Mouse (Mus musculus) T-cell, adult 66 days (primary cell): ENCODE results near the gene Scamp4. TPM values are rescaled to one million over a fixed set of nuclear protein-coding genes. Genes with fewer than 3 reads are reported as not detected.

Source experiments
- total RNA-seq, 2 experiments: library from RNA; stranded (reverse); gene quantifications; 3 replicates in 1 of 2; 4 replicates in 1 of 2; pipeline ENCODE4 v1.2.4; 2023

Scamp4 gene
- total RNA-seq: 10 to 100 TPM; 52.6 to 54.4 TPM

DNA sequence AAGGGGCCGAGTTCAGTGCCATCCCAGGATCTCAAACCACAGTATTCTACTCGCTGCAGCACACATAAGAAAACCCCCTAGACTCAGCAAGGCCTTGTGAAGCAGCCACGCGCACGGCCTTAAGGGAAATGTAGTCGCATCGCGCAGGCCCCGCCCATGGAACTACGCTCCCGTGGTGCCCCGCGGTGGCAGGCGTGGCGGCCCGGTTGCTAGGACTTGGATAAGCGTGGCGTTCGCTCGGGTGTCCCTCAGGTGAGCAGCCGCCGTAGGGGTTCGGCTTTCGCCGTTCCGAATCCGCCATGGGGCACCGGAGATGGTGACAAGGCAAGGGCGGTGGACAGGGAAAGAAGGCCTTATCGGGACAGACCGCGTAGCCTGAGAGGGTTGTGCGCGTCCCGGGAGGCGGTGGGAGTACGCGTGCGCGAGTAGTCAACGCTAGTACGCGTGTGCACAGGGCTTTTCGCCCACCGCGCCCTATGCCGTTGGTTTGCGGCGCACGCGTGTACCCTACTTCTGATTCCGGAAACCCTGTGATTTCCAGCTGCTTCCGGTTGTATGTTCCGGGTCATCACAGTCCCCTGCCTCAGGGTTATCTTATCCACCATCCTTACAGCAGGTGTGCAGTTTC, at the start of gene Scamp4, which contains the start of gene Adat3:
Scamp4 (plus strand) TSS at position 175 of the 628 bp plus-strand sequence.
Adat3 (plus strand) TSS at position 183 of the 628 bp plus-strand sequence.

DNA sequence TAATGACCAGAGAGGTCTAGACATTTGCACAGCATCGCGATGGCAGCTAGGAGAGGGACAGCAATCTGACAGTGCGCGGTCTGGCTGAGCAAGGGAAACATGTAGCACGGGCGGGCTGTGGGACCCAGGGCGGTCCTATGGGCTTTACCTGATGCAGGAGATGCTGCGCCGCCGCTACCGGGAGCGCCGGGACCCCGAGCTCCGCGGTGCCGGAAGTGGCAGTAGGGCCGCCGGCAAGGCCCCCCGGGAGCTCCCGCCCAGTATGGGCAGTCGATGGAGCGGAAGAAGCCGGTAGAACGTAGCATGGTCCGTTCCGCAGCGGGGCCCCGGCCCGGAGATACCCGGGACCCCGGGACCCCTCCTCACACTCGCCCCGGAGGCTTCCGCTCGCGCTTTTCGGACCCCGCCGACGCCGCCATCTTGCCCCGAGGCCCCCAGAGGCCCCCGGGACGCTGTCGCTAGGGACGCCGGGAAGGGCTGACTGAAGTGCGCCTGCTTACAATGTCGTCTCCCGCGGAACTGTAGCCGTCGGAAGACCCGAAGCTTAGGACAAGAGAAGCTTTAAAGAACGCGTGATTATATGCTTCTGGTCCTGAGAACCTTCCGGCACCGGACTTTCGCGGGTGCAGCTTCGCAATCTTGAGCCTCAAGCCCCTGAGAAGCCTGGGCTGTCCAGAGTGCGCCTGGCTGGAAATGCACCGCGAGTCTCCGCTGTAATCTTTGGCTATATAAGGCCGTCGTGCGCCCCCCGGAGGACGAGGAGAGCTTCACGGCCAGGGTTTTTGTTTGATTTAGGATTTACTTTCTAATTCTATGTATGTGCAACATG, 41.3 kb upstream of the Scamp4 start, which contains the start of gene Rexo1:
Rexo1 (minus strand) TSS at position 445 of the 829 bp plus-strand sequence.

DNA sequence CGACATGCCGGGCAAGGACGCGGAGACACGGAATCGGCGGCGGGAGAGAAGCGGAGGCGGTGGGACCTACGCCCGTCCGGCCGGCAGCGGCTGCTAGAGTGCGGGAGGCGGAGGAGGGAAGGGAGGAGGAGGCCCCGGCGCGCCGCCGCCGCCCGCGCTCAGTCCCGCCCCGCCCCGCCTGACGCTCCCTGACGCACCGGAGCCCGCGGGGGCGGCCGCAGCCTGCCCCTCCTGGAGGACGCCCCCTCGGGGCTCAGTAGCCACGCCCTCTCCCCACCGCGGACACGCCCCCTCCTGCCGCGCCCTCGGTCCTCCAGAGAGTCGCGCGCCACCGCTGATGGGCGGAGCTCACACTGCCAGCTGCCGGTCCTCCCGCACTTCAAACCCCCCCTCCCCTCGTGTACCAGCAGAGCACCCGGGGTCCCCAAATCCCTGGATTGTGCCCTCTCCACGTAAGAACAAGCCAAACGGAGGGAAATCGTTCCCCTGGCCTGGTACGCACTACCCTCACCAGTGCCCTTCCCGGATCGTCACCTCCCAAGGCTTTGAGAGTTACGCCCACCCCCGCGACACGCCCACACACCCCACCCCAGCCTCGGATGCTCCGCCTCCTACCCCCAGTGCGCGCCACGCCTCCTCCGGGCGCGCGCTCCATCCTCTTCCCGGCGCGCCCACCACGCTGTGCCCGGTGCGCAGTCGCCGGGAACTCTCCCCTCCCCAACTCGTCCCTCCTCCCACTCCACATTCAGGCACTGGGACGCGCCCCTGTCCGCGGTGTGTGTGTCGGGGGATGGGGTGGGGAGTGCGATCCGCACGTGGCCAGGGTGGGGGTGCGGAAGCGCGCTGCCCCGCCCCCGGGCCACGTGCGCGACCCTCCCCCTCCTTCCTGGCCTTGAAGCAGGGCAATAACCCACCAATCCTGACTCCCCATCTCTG, 25.2 kb upstream of the Scamp4 start, which contains the start of gene Klf16:
Klf16 (minus strand) TSS at position 127 of the 936 bp plus-strand sequence.

DNA sequence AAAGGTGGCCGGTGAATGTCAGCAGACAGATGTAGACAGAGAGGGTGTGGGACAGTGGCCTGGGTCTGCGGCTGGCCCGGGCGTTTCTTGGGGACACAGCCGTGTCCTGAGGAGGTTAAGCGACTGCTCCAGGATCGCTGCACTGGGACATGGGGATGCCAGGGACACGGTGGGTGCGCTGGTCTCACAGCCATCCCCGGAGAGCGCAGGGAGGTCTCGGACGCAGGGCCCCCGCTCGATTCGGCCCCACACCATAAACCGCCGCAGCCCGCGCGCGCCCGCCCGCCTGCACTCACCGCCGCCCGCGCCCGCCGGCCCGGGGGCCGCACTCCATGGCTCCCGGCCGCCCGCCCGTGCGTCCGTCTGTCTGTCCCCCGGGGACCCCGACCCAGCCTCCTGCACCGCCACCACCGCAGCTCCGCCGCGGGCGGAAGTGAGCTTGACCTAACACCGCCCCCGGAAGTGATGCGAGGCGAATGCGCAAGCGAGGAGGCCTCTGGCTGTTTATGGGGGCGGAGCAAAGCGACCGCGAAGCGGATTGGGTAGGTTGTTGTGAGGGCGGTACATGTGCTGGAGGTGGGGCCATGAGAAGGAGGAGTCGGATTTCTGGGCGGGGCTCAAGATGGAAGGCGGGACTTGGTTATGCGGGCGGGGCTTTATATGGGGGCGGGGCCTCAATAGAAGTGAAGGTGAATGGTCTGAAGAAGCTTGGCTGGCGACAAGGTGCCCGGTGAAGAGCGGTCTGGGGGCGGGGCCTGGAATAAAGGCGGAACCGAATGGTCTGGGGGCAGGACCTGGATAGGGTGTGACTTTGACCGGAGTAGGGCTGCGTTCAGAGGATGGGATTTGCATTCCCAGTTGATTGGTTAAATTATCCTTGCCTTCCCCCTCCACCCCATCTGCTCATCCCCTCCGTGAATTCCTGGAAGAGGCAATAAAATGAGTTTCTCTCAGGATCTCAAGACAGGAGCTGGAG, 12.5 kb upstream of the Scamp4 start, which contains the start of gene Abhd17a:
Abhd17a (minus strand) TSS at position 463 of the 976 bp plus-strand sequence.

DNA sequence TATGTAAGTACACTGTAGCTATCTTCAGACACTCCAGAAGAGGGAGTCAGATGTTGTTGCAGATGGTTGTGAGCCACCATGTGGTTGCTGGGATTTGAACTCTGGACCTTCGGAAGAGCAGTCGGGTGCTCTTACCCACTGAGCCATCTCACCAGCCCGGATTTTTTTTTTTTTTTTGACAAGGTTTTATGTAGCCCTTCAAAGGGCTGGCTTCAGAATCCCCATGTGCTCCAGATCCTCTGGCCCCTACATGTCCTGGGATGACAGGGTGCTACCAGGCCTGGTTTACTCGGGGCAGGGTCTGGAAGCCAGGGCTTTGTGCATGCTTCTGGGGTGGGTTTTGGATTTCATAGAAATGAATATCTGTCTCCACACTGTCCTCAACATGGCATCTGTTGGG, 3.0 kb downstream of the Scamp4 start, which contains the start of gene Gm49322:
Gm49322 (plus strand) TSS at position 301 of the 400 bp plus-strand sequence.

DNA sequence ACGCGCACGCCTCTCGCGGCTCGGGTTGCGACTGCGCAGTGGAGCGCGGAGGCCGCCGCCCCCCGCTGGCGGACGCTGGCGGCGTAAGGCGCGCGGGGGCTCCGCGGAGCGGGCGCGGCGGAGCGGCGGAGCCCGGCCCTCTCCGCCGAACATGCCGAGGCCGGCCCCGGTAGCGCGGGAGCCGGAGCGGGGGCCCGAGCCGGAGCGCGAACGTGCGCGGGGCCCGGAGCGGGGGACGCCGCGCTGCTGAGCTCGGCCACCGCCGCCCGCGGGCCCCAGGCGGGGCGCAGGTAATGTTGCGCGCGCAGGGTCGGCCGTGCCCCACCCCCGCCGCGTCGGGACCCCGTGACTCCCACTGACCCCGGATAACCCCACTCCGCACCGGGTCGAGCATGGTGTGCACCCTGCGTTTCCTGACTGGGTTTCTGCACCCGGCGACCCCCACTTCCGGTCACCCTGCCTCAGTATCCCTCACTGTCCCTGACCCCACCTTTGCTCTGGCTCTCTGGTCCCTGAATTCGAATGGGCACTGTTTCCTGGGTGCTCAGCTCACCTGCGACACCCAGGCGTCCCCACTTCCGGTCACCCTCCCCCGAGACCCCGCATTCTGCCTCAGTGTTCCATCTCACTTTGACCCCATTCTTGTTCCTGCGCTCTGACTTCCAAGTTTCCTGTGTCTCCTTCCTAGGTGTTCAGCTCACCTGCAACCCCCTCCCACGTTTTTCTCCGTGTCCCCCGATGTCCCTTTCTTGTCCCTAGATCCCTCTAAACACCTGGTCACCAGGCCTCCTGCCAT, 20.2 kb downstream of the Scamp4 start, which contains the start of gene Csnk1g2:
Csnk1g2 (plus strand) TSS at position 178 of the 796 bp plus-strand sequence.

DNA sequence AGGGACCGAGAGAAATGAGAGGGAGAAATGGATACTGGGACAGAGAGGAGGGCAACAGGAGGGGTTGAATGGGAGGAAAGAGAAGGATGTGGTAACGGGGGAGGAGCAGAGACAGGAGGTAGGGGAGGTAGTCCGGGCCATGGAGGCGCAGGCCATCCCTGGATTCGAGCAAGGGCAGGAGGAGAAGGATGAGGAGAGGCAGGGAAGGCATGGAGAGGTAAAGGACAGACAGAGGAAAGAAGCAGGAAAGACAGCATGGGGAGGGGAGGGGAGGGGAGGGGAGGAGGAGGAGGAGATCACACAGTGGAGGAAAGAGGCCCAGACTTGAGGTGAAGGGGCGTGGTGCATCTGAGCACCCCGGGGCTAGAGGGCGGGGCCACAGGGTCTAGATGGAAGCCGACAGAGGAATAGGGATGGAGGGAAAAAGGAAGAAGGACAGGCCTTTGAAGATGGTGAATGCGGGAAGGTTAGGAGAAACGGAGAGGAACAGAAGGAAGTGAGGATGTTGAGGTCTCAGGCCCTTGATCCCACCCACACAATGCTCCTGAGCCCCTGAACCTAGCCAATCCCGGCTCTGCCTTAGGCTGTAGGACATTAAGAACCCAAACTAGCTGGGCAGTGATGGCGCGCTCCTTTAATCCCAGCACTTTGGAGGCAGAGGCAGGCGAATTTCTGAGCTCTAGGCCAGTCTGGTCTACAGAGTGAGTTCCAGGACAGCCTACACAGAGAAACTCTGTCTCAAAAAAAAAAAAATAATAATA, 54.4 kb downstream of the Scamp4 start, which contains the start of gene Btbd2:
Btbd2 (minus strand) TSS at position 209 of the 761 bp plus-strand sequence.

Other genes starting within 250 kb of the Scamp4 start
- gene Plk5, start 246.4 kb upstream of the Scamp4 start, total RNA-seq: not detected
- 1 to 10 TPM; 8.0 to 8.7 TPM for gene Mex3d, start 215.2 kb upstream of the Scamp4 start, total RNA-seq
- 100 to 1,000 TPM; 107 to 120 TPM for gene Mbd3, start 203.3 kb upstream of the Scamp4 start, total RNA-seq
- 10 to 100 TPM; 63.7 to 70.9 TPM for gene Uqcr11, start 196.0 kb upstream of the Scamp4 start, total RNA-seq
- gene Tcf3, start 169.2 kb upstream of the Scamp4 start, total RNA-seq: 10 to 100 TPM; 98.1 to 99.2 TPM
- not detected for gene Onecut3, start 108.0 kb upstream of the Scamp4 start, total RNA-seq
- gene Atp8b3, start 63.7 kb upstream of the Scamp4 start, total RNA-seq: not detected
- gene Rexo1, start 41.3 kb upstream of the Scamp4 start, total RNA-seq: 100 to 1,000 TPM; 123 to 132 TPM
- gene Klf16, start 25.6 kb upstream of the Scamp4 start, total RNA-seq: 10 to 100 TPM; 27.9 to 29.2 TPM
- gene Abhd17a, start 12.5 kb upstream of the Scamp4 start, total RNA-seq: 10 to 100 TPM; 49.3 to 56.2 TPM
- gene Adat3, start within 50 bp of the Scamp4 start, total RNA-seq: 1 to 10 TPM; 3.0 to 4.8 TPM
- gene Gm49322, start 3.1 kb downstream of the Scamp4 start, total RNA-seq: 1 to 10 TPM; 4.5 to 7.9 TPM
- 100 to 1,000 TPM; 212 to 215 TPM for gene Csnk1g2, start 20.0 kb downstream of the Scamp4 start, total RNA-seq
- 10 to 100 TPM; 26.6 to 27.7 TPM for gene Btbd2, start 54.2 kb downstream of the Scamp4 start, total RNA-seq
- gene Mknk2, start 75.2 kb downstream of the Scamp4 start, total RNA-seq: 100 to 1,000 TPM; 280 to 313 TPM
- gene Mob3a, start 99.1 kb downstream of the Scamp4 start, total RNA-seq: 100 to 1,000 TPM; 151 to 180 TPM
- gene Izumo4, start 99.3 kb downstream of the Scamp4 start, total RNA-seq: 10 to 100 TPM; 56.2 to 88.3 TPM
- 100 to 1,000 TPM; 144 to 150 TPM for gene Ap3d1, start 139.4 kb downstream of the Scamp4 start, total RNA-seq
- 10 to 100 TPM; 69.9 to 73.5 TPM for gene Dot1l, start 152.3 kb downstream of the Scamp4 start, total RNA-seq
- gene Sf3a2, start 195.3 kb downstream of the Scamp4 start, total RNA-seq: 10 to 100 TPM; 76.4 to 85.9 TPM
- 100 to 1,000 TPM; 133 to 134 TPM for gene Plekhj1, start 195.8 kb downstream of the Scamp4 start, total RNA-seq
- gene Amh, start 202.4 kb downstream of the Scamp4 start, total RNA-seq: 1 to 10 TPM; 2.0 to 3.3 TPM
- gene Jsrp1, start 210.6 kb downstream of the Scamp4 start, total RNA-seq: not detected
- 100 to 1,000 TPM; 571 to 578 TPM for gene Oaz1, start 223.8 kb downstream of the Scamp4 start, total RNA-seq
- not detected for gene Lingo3, start 241.2 kb downstream of the Scamp4 start, total RNA-seq